Mouse (Mus musculus) ovary, postnatal 36 days (tissue): ENCODE results near the gene Tgm1.

Experiments used
- DNase-seq: peaks from one replicate; pipeline ENCODE4 v3.0.0; 2022; ENCODE audit warnings: low spot score, mixed read lengths

Tgm1 gene

DNA sequence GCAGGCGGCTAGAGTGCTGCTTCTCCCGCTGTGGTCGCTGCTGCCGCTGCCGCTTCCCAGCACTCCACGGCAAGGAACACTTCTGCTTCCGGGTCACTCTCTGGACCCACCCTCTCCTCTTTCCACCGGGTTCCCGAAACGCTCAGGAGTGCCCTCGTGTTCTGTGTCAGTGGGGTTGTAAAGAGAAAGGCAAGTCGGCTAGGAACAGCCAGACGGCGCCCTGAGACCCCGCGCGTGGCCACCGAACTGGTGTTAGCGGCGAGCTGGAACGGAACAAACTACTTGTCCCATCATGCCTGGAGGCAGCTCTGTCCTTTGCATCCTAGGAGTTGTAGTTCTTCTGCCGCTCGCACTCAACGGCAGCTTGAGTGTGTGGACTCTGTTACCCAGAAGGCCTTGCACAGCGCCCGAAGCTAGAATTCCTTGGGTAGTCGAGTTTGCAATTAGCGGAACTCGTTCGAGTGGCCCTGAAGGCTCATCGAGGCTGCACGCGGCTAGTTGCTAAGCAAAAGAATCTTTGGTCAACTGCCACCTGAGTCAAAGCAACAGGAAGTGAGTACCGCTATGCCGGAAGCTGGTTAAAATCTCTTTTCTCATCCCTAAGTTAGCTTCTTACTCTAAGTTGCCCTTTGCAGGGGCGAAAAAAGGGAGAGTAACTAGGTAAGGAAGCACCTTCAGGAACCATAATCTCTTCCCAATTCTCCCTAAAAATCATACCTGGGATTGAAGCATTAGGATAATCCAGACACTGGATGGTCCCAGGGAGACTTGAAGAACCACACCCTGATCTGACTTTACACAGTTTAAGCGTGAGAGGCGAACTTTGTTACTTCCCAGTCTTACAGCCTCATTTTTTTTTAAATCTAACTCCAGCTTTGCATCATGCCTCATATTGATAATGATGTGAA, 41.6 kb downstream of the Tgm1 start, which contains the start of the genes Gmpr2 and Nedd8:
Gene Gmpr2 (plus strand): TSS at position 109 of the 908 bp plus-strand sequence.
Gene Nedd8 (minus strand): TSS at position 292 of the 908 bp plus-strand sequence.
- DNase-seq = peak; percentile 85

DNA sequence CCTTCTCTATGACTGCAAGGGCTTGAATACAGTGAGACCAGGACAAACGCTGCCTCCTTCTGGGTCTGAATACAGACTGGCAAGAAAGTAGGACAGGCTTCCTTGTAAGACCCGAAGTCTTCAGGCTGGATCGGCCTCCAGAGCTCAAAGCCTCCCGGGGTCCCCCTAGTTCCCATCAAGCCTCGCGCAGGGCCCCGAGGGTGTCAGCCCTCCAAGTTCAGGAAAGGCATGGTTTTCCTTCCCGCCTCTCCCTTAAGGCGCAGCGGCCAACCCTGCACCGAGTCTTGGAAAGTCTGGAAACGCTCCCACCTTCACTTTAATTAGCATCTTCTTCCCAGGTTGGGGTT, 42.3 kb downstream of the Tgm1 start:
- DNase-seq = no peak

DNA sequence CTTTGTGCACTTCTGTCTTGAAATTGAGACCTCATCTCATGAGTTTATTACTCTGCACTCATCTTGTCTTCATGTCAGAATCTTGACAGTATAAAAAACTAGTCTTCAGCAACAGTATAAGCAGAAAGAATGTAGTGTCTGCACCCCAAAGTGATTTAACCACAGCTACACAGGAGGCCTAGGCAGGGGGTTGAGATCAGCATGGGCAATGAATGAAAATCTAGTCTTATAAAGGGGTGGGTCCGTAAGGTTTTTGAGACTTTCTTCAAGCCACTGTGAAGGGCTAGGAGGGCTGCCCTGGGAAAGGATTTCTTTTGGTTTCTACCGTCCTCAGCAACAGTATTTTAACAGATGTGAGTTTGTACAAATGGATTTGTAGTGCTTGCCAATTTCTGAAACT, 53.1 kb downstream of the Tgm1 start:
- DNase-seq = no peak

DNA sequence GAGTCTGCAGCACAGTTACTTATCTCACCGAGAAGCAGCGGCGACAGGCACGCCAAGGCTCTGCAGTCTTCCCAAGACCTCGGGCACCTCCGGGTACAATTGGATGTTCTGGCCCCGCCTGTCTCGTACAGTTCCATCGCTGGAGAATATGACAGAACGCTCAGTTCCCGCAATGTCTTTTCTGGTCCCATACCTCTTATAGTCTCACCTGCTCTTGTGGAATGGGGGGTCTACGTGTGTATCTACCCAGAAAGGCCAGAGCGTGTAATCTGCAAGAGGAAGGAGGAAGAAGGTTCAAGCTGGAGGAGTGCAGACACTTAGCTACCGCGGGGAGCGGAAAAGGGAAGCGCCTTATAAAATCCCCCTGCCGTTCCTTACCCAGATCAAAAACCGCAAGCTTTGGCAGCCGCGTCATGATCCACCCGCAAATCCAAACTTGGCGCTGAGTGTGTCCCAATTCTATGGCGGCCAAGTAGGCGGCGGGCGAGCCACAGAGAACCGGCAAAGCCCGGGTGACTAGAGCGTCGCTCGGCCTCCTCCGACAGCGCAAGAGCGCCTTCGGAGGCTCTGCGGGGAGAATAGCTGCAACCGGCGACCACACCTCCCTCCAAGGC, 53.7 kb downstream of the Tgm1 start, which contains the start of gene Mdp1:
Gene Mdp1 (minus strand): TSS at position 549 of the 614 bp plus-strand sequence.
- DNase-seq = peak; percentile 80

DNA sequence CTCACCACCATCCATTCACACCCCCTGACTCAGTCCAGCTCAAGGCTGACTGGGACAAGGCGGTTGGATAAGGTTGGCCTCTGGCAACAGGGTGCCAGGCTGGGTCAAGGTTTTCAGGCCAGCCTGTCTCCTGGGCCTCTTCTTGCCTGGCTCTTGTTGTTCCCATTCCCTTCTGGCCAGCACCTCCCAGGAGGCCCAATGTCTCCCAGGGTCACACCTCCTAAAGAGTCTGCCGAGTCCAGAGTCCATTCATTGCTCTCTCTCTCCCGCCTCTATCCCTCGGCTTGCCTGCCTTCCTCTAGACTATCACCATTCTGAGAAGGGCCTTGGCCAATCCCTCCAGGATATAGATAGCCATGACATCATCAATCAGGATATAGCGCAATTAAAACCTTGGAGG, 55.7 kb downstream of the Tgm1 start:
- no peak for DNase-seq

DNA sequence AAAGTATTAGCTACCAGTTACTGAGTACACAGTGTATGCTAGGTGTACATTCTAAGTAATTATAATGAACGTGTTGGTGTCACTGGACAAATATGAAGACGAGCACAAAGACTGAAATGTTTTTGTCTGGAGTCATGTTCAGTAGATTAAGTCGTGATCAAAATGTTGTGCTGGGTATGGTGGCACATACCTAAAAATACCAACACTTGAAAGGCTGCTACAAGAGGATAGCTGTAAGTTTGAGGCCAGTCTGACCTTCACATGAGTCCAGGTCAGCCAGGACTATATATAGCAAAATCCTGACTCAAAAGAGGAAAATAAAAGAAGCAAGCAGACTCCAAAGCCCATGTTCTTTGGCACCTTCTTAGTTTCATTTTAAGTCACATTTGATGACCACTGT, 56.8 kb downstream of the Tgm1 start:
- DNase-seq = no peak

DNA sequence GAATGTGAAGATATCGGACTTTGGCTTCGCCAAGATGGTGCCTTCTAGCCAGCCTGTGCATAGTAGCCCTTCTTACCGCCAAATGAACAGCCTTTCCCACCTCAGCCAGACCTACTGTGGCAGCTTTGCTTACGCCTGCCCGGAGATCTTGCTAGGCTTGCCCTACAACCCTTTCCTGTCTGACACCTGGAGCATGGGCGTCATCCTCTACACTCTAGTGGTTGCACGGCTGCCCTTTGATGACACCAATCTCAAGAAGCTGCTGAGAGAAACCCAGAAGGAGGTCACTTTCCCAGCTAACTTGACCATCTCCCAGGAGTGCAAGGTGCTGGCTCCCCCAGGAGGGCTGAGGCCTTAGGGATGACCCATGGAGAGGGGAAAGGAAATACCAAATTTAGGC, 62.2 kb downstream of the Tgm1 start:
- no peak for DNase-seq
